Mouse (Mus musculus) kidney, postnatal 0 days (tissue): ENCODE results near the gene 1500009L16Rik. TPM values are rescaled to one million over a fixed set of nuclear protein-coding genes. Genes with fewer than 3 reads are reported as not detected.

Experiments used
- ATAC-seq: fragments of 200-750 bp; cut with Nextera tagmentation; replicated peaks from 2 replicates; pipeline ENCODE4 v1.8.0; 2017; ENCODE audit warnings: low read depth, moderate number of reproducible peaks, moderate TSS enrichment, moderate library complexity; ENCODE audit not compliant: low FRiP score
- DNase-seq: peaks from one replicate; pipeline ENCODE4 v3.0.0-alpha.2; 2016; ENCODE audit warnings: low spot score
- H3K27ac ChIP-seq: fragments of 300-500 bp; sonication (generic); 2 replicates; pipeline ENCODE4 v1.5.1; 2014; ENCODE audit warnings: mild to moderate bottlenecking
- H3K27me3 ChIP-seq: fragments of 300-500 bp; sonication (generic); 2 replicates; pipeline ENCODE4 v1.6.1; 2014; ENCODE audit warnings: low read length, mixed read lengths; ENCODE audit not compliant: insufficient read depth
- H3K36me3 ChIP-seq: fragments of 300-500 bp; sonication (generic); 2 replicates; pipeline ENCODE4 v1.6.1; 2014; ENCODE audit warnings: low read length, mixed read lengths; ENCODE audit not compliant: insufficient read depth
- H3K4me1 ChIP-seq: fragments of 300-500 bp; sonication (generic); replicated peaks from 2 replicates; pipeline ENCODE4 v1.6.1; 2014; ENCODE audit warnings: antibody characterized with exemption, low read length, mixed read lengths; ENCODE audit not compliant: insufficient read depth
- H3K4me2 ChIP-seq: fragments of 300-500 bp; sonication (generic); 2 replicates; pipeline ENCODE4 v1.6.1; 2014; ENCODE audit warnings: mild to moderate bottlenecking, low read length, moderate library complexity, mixed read lengths
- H3K4me3 ChIP-seq: fragments of 300-500 bp; sonication (generic); replicated peaks from 2 replicates; pipeline ENCODE4 v1.5.1; 2014; ENCODE audit warnings: low read depth, low read length
- H3K9ac ChIP-seq: fragments of 300-500 bp; sonication (generic); 2 replicates; pipeline ENCODE4 v1.6.1; 2014; ENCODE audit warnings: low read depth, low read length
- H3K9me3 ChIP-seq: fragments of 300-500 bp; sonication (generic); replicated peaks from 2 replicates; pipeline ENCODE4 v1.6.1; 2016; ENCODE audit warnings: low read length, inconsistent platforms, mixed read lengths
- CTCF ChIP-seq: IDR thresholded peaks from 2 replicates; pipeline ENCODE4 v1.5.1; 2016; ENCODE audit warnings: antibody characterized with exemption, low read depth, mild to moderate bottlenecking, moderate library complexity
- WGBS: fragments of 180-500 bp; shearing (Covaris S2); extraction: QIAGEN DNeasy Blood & Tissue Kit; methylation state at CpG from one replicate; pipeline ENCODE4 v1.1.7; 2014; 5-methylcytosine and 5-hydroxymethylcytosine counted together
- polyA plus RNA-seq: library from polyadenylated mRNA; unstranded; fragments of >200 nt; fragmentation: Nextera tagmentation; extraction: Ambion mirVana; gene quantifications from 2 replicates; pipeline ENCODE4 v1.2.1, GENCODE M21; 2015

Gene 1500009L16Rik
- polyA plus RNA-seq, 1 experiment from 2014 or later = 32.7 TPM

GRCm38 (mm10) chr10:83727846-83728245 is 5.2 kb downstream of the 1500009L16Rik start:
- H3K4me3 ChIP-seq = no peak overlapping the region
- no peak for TF ChIP-seq CTCF
- no peak overlapping the region for H3K27ac ChIP-seq
- no peak overlapping the region for H3K9ac ChIP-seq
- no peaks in the 10 kb centered on the region for H3K27me3 ChIP-seq
- DNase-seq (no peak), ATAC-seq (no peak)
- H3K4me2 ChIP-seq = no peak overlapping the region
- H3K4me1 ChIP-seq = no peaks in the 10 kb centered on the region
- no peaks in the 10 kb centered on the region for H3K36me3 ChIP-seq
- 88% methylated on average over 5 of the region's 5 CpGs for WGBS
- H3K9me3 ChIP-seq = no peaks in the 10 kb centered on the region

GRCm38 (mm10) chr10:83728529-83728928 is 5.9 kb downstream of the 1500009L16Rik start:
- no peak for DNase-seq
- ATAC-seq = no peak
- H3K4me1 ChIP-seq = no peaks in the 10 kb centered on the region
- H3K27ac ChIP-seq = no peak overlapping the region
- H3K27me3 ChIP-seq = no peaks in the 10 kb centered on the region
- H3K9me3 ChIP-seq = no peaks in the 10 kb centered on the region
- no peak overlapping the region for H3K4me3 ChIP-seq
- WGBS = 80% methylated on average over 6 of the region's 6 CpGs
- TF ChIP-seq CTCF = no peak
- no peak overlapping the region for H3K4me2 ChIP-seq
- no peak overlapping the region for H3K9ac ChIP-seq
- no peaks in the 10 kb centered on the region for H3K36me3 ChIP-seq

GRCm38 (mm10) chr10:83729076-83729475 is 6.4 kb downstream of the 1500009L16Rik start:
- TF ChIP-seq CTCF = no peak
- ATAC-seq (no peak), DNase-seq (no peak)
- Histone ChIP-seq H3K9me3 (no peaks in the 10 kb centered on the region), H3K4me1 (no peaks in the 10 kb centered on the region), H3K27me3 (no peaks in the 10 kb centered on the region), H3K4me3 (no peak overlapping the region), H3K9ac (no peak overlapping the region), H3K4me2 (no peak overlapping the region), H3K27ac (no peak overlapping the region), H3K36me3 (no peaks in the 10 kb centered on the region)
- WGBS = 81% methylated on average over 3 of the region's 3 CpGs

- H3K4me1 ChIP-seq = no peaks in the 10 kb centered on the region
- 22% methylated on average over 7 of the region's 7 CpGs for WGBS
Observed at GRCm38 (mm10) chr10:83729492-83729891, 6.8 kb downstream of the 1500009L16Rik start.

GRCm38 (mm10) chr10:83733725-83734124 is 11.1 kb downstream of the 1500009L16Rik start:
- H3K4me3 ChIP-seq = no peak overlapping the region

More at GRCm38 (mm10) chr10:83729492-83729891, 6.8 kb downstream of the 1500009L16Rik start:
- H3K27me3 ChIP-seq = no peaks in the 10 kb centered on the region
- ATAC-seq = no peak
- no peaks in the 10 kb centered on the region for H3K9me3 ChIP-seq
- H3K27ac ChIP-seq = no peak overlapping the region
- H3K4me2 ChIP-seq = no peak overlapping the region
- DNase-seq = peak; percentile 79
- no peak overlapping the region for H3K9ac ChIP-seq
- H3K36me3 ChIP-seq = no peaks in the 10 kb centered on the region
- H3K4me3 ChIP-seq = no peak overlapping the region
- peak; percentile 90 for TF ChIP-seq CTCF

GRCm38 (mm10) chr10:83738996-83739655 is 16.5 kb downstream of the 1500009L16Rik start:
- H3K27me3 ChIP-seq = no peaks in the 10 kb centered on the region
- no peak overlapping the region for H3K27ac ChIP-seq
- H3K4me2 ChIP-seq = no peak overlapping the region
- H3K4me3 ChIP-seq = no peak overlapping the region
- peaks cover 4% of the 10 kb centered on the region for H3K9me3 ChIP-seq
- DNase-seq (no peak), ATAC-seq (no peak)
- no peak overlapping the region for H3K9ac ChIP-seq
- peak; percentile 21; the same call in 1 of the 2 replicates for TF ChIP-seq CTCF
- H3K4me1 ChIP-seq = no peaks in the 10 kb centered on the region
- WGBS = 82% methylated on average over 15 of the region's 15 CpGs
- H3K36me3 ChIP-seq = no peaks in the 10 kb centered on the region

More at GRCm38 (mm10) chr10:83733725-83734124, 11.1 kb downstream of the 1500009L16Rik start:
- Histone ChIP-seq H3K9ac (no peak overlapping the region), H3K4me1 (no peaks in the 10 kb centered on the region), H3K27me3 (no peaks in the 10 kb centered on the region), H3K27ac (no peak overlapping the region), H3K4me2 (no peak overlapping the region), H3K9me3 (no peaks in the 10 kb centered on the region; the same call in 1 of the 2 replicates), H3K36me3 (no peaks in the 10 kb centered on the region)
- ATAC-seq (no peak), DNase-seq (no peak)
- 87% methylated on average over 4 of the region's 4 CpGs for WGBS
- no peak for TF ChIP-seq CTCF
